Mouse (Mus musculus) stomach, embryonic 15.5 days (tissue): ENCODE measurements around the gene Cdhr4. TPM values are rescaled to one million over a fixed set of nuclear protein-coding genes. Genes with fewer than 3 reads are reported as not detected.

ENCODE experiments used
- ATAC-seq: fragments of 200-750 bp; cut with Nextera tagmentation; 2 replicates; pipeline ENCODE4 v1.8.0; 2017; ENCODE audit warnings: low read depth, moderate number of reproducible peaks, moderate TSS enrichment; ENCODE audit not compliant: insufficient read depth, low FRiP score
- H3K27ac ChIP-seq: fragments of 300-500 bp; sonication (generic); 2 replicates; pipeline ENCODE4 v1.5.1; 2015; ENCODE audit warnings: mild to moderate bottlenecking, inconsistent platforms
- H3K27me3 ChIP-seq: fragments of 300-500 bp; sonication (generic); replicated peaks from 2 replicates; pipeline ENCODE4 v1.6.1; 2015; ENCODE audit warnings: inconsistent platforms
- H3K36me3 ChIP-seq: fragments of 300-500 bp; sonication (generic); 2 replicates; pipeline ENCODE4 v1.6.1; 2015; ENCODE audit warnings: inconsistent platforms
- H3K4me1 ChIP-seq: fragments of 300-500 bp; sonication (generic); 2 replicates; pipeline ENCODE4 v1.6.1; 2015; ENCODE audit warnings: inconsistent platforms
- H3K4me2 ChIP-seq: fragments of 300-500 bp; sonication (generic); 2 replicates; pipeline ENCODE4 v1.6.1; 2015; ENCODE audit warnings: mild to moderate bottlenecking, inconsistent platforms
- H3K4me3 ChIP-seq: fragments of 300-500 bp; sonication (generic); replicated peaks from 2 replicates; pipeline ENCODE4 v1.5.1; 2015; ENCODE audit warnings: inconsistent platforms
- H3K9ac ChIP-seq: fragments of 300-500 bp; sonication (generic); 2 replicates; pipeline ENCODE4 v1.6.1; 2015; ENCODE audit warnings: inconsistent platforms
- H3K9me3 ChIP-seq: fragments of 300-500 bp; sonication (generic); 2 replicates; pipeline ENCODE4 v1.6.1; 2016; ENCODE audit warnings: inconsistent platforms
- WGBS: fragments of 180-500 bp; shearing (Covaris S2); methylation state at CpG from one replicate; pipeline ENCODE4 v1.1.7; 2015; 5-methylcytosine and 5-hydroxymethylcytosine counted together
- polyA plus RNA-seq: library from polyadenylated mRNA; unstranded; fragments of >200 nt; fragmentation: Nextera tagmentation; extraction: Ambion mirVana; gene quantifications from 2 replicates; pipeline ENCODE4 v1.2.1, GENCODE M21; 2015

Gene Cdhr4
- polyA plus RNA-seq, 1 experiment from 2014 or later, result 10.9 TPM

DNA sequence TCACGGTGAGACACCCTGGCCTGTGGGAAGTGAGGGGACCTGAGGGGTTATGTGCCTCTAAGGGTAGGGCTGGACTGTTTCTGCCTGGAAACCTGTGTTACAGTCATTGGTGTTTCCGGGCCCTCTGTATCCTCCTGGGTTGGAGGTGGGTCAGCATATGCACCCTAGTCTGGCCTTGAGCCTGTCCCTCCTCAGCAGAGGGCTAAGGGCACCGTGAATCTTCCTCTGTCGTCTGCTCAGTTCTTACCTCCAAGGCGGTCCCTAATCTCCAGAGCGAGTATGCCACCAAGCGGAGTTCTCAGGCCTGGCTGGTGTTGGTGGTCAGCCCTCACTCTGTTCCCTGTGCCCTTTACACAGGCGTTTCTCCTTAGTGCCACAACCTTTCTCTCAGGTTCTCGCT lies 29.4 kb upstream of the Cdhr4 start:
- ATAC-seq, result no peak
- Histone ChIP-seq H3K4me1 (no peaks in the 10 kb centered on the region), H3K4me3 (no peak overlapping the region), H3K9me3 (no peaks in the 10 kb centered on the region), H3K4me2 (no peak overlapping the region), H3K27me3 (no peaks in the 10 kb centered on the region), H3K27ac (no peak overlapping the region), H3K36me3 (peaks cover 15% of the 10 kb centered on the region; the same call in 1 of the 2 replicates), H3K9ac (no peak overlapping the region)
- WGBS, result 96% methylated on average over 9 of the region's 9 CpGs

DNA sequence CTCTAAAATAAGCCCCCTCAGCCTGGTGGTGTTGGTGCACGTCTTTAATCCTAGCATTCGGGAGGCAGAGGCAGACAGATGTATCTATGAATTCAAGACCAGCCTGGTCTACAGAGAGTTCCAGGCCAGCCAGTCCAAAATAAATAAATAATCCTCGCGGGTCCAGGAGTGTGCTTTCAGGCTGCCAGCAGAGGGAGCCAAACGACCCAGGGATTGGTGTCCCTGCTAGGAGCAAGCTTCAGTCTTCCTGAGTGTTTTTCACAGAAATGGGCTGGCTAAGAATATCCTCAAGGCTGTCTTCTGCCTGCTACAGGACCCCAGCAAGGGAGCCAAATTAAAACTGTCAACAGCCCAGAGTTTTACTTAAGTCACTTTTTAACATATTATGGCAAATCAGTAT lies 28.6 kb upstream of the Cdhr4 start:
- H3K36me3 ChIP-seq, result peaks cover 15% of the 10 kb centered on the region; the same call in 1 of the 2 replicates
- no peak overlapping the region for H3K27ac ChIP-seq
- H3K9me3 ChIP-seq, result no peaks in the 10 kb centered on the region
- peak; percentile 71; the same call in 1 of the 2 replicates for ATAC-seq
- H3K4me2 ChIP-seq, result no peak overlapping the region
- no peak overlapping the region for H3K4me3 ChIP-seq
- 17% methylated on average over 5 of the region's 5 CpGs for WGBS
- no peaks in the 10 kb centered on the region for H3K4me1 ChIP-seq
- no peaks in the 10 kb centered on the region for H3K27me3 ChIP-seq
- no peak overlapping the region for H3K9ac ChIP-seq

DNA sequence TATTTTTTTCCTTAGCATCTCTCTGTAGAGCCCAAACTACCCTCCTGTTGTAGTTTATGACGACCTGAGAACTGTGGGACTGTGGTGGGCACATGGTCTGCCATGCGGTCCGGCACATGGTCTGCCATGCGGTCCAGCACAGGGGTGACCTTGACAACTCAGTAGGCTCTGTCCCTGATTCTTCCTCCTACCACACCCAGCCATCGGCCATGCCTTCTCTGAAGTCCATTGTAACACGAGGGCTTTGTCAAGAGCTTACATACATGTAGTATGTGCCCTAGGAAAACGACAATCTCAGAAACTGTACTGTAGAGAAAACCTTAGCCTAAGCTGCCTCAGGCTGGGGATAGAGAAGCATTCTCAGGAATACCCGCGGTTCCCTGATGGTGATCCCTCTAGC lies 27.6 kb upstream of the Cdhr4 start:
- Histone ChIP-seq H3K4me2 (no peak overlapping the region), H3K9me3 (no peaks in the 10 kb centered on the region), H3K27me3 (no peaks in the 10 kb centered on the region), H3K4me3 (no peak overlapping the region), H3K4me1 (no peaks in the 10 kb centered on the region), H3K36me3 (peaks cover 5% of the 10 kb centered on the region; the same call in 1 of the 2 replicates), H3K27ac (no peak overlapping the region), H3K9ac (no peak overlapping the region)
- ATAC-seq, result no peak
- 89% methylated on average over 9 of the region's 9 CpGs for WGBS

DNA sequence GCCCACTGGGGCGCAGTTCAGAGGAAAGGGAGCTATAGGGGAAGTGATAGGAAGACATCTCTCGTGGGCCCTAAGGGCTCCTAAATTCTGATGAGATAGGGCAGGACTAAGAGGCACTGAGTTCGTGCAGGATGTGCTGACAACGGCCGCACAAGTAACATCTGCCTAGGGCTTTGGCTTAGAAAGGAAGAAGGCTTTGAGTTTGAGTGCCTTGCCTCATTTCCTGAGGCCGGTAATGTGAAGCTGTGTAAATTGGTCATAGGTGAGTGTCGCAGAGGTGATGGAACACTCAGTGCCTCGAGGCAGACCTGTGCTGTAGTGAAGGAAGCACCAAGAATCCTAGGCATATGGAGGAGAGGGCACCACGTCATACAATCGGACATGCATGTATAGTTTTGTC lies 25.6 kb upstream of the Cdhr4 start:
- Histone ChIP-seq H3K27me3 (no peaks in the 10 kb centered on the region), H3K4me1 (no peaks in the 10 kb centered on the region), H3K9me3 (no peaks in the 10 kb centered on the region), H3K4me2 (no peak overlapping the region), H3K36me3 (peaks cover 12% of the 10 kb centered on the region; the same call in 1 of the 2 replicates), H3K4me3 (no peak overlapping the region), H3K27ac (no peak overlapping the region), H3K9ac (no peak overlapping the region)
- ATAC-seq, result no peak
- WGBS, result 81% methylated on average over 10 of the region's 10 CpGs

DNA sequence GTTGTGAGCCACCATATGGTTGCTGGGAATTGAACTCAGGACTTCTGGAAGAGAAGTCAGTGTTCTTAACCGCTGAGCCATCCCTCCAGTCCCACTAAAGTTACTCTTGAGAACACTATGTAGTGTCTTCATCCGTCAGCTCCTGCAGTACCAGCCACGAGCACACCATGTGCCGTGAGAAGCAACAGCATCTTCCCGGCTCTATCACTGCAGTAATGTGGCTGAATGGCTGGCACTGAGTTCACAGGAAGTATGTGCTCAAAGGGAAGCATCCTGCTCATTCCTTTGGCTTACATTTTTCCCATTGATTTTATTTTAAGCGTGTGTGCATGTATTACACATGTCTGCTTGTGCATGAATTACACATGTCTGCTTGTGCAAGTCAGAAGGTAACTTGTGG lies 24.9 kb upstream of the Cdhr4 start:
- no peaks in the 10 kb centered on the region for H3K27me3 ChIP-seq
- no peaks in the 10 kb centered on the region for H3K9me3 ChIP-seq
- H3K4me3 ChIP-seq, result no peak overlapping the region
- H3K36me3 ChIP-seq, result peaks cover 12% of the 10 kb centered on the region; the same call in 1 of the 2 replicates
- no peak overlapping the region for H3K27ac ChIP-seq
- 80% methylated on average over 6 of the region's 6 CpGs for WGBS
- H3K4me1 ChIP-seq, result no peaks in the 10 kb centered on the region
- ATAC-seq, result no peak
- no peak overlapping the region for H3K9ac ChIP-seq
- H3K4me2 ChIP-seq, result no peak overlapping the region

DNA sequence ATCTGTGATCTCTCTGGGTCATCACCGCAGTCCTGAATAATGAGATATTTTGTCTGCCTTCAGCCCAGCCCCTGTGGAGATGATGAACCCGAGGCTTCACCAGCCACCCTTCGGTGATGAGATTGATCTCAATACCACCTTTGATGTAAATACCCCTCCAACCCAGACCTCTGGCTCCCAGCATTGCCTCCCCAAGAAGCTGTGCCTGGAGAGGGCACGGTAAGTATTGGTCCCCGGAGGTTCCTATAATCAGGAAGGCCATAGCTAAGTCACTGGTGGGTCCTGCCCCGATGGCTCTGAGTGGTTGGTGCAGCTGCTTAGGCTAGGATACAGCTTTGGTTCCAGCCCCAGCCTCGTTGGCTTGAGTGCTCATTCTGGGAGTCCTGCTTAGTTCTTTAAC lies 23.8 kb upstream of the Cdhr4 start:
- ATAC-seq, result no peak
- no peak overlapping the region for H3K9ac ChIP-seq
- no peak overlapping the region for H3K4me2 ChIP-seq
- WGBS, result 85% methylated on average over 7 of the region's 7 CpGs
- no peak overlapping the region for H3K27ac ChIP-seq
- H3K36me3 ChIP-seq, result peaks cover 12% of the 10 kb centered on the region; the same call in 1 of the 2 replicates
- H3K9me3 ChIP-seq, result no peaks in the 10 kb centered on the region
- H3K4me1 ChIP-seq, result no peaks in the 10 kb centered on the region
- no peak overlapping the region for H3K4me3 ChIP-seq
- no peaks in the 10 kb centered on the region for H3K27me3 ChIP-seq

DNA sequence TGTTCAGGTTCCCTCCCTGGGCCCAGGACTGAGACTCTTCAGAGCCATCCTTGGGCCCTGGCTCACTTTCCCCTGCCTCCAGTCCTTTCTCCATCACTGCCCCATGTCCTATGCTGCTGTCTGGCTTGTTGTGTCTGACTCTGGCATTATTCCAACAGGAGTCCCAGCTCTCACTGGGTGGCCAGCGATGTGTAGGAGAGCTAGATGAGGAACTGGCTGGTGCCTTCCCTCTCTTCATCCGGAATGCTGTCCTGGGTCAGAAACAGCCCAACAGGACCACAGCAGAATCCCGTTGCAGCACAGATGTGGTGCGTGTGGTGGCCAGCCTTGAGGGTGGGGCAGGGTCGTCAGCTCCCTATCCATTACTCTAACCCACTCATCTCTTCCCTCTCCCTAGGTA lies 22.0 kb upstream of the Cdhr4 start:
- Histone ChIP-seq H3K9me3 (no peaks in the 10 kb centered on the region), H3K4me3 (no peak overlapping the region), H3K4me2 (no peak overlapping the region), H3K36me3 (peaks cover 12% of the 10 kb centered on the region; the same call in 1 of the 2 replicates), H3K27me3 (no peaks in the 10 kb centered on the region), H3K27ac (no peak overlapping the region), H3K9ac (no peak overlapping the region), H3K4me1 (no peaks in the 10 kb centered on the region)
- ATAC-seq, result no peak
- WGBS, result 79% methylated on average over 5 of the region's 5 CpGs

DNA sequence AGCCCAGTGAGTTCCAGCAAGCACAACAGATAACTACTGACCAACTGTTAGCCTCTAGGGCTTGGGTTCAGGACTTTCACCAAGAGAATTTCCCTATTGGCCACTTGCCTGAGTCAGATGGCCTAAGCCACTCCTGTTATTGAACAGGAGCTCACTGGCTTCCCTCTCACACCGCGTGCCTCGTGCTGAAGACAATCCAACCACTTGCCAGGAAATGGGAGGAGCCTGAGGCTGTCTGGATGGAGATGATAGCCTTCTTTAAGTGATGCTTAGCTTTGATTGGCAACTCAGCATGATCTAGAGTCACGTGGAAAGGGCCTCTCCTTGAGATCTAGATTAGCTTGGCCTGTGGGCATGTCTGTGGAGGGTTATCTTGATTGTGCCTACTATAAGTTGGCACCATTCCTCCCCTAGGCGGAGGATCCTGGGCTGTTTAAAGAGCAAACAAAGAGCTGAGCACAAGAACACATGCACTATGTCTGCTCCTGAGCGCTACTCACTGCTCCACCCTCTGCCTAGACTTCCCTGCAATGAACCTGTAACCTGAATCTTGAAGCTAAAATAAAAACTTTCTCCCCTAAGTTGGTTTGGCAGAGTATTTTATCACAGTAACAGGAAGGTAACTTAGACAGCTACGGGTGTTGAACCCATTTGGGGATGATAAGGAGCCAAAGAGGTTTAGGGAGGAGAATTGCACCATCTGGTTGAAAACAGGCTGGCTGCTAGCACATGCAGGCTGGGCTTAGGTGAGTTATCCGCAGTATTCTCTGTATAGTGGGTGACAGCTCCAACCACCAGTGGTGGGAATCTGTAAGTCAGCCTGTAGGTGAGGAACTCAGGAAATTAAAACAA lies 20.4 kb upstream of the Cdhr4 start:
- Histone ChIP-seq H3K4me2 (no peak overlapping the region), H3K27me3 (no peaks in the 10 kb centered on the region), H3K4me3 (no peak overlapping the region), H3K9ac (no peak overlapping the region), H3K27ac (no peak overlapping the region), H3K36me3 (peaks cover 12% of the 10 kb centered on the region; the same call in 1 of the 2 replicates), H3K9me3 (no peaks in the 10 kb centered on the region), H3K4me1 (peaks cover 4% of the 10 kb centered on the region; the same call in 1 of the 2 replicates)
- WGBS, result 64% methylated on average over 8 of the region's 8 CpGs
- ATAC-seq, result peak; percentile 78

DNA sequence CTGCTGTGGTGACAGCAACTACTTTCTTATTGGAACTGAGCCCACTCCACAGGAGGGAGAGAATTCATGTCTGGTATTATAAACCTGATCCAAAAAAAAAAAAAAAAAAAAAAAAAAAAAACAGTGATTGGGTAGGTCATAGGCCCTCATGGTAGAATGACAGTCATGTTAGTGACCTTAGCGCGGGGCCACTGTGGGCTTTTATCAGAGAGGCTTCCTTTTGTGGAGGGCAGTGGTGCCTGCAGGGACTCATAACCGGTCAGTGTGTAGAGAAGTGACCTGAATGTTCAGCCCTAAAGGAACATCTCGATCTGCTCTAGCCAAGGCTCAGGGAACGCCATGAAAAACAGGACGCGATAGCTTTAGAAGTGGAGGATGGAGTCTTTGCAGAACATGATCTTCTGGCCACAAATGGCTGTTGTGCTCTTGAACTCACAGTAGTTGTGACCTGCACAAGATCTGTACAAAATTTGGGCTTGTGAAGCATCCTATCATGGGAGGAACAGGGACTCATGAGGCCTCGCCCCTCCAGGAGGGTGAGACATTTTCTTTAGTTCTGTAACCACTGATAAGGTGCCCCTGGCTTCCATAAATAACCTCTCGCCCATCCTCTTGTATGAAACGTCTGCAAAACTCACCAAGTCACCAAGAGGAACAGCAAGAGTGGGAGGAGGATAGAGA lies 17.7 kb upstream of the Cdhr4 start:
- peaks cover 4% of the 10 kb centered on the region; the same call in 1 of the 2 replicates for H3K4me1 ChIP-seq
- H3K9ac ChIP-seq, result no peak overlapping the region
- peak overlapping the region; percentile 73; the same call in 1 of the 2 replicates for H3K27ac ChIP-seq
- no peaks in the 10 kb centered on the region for H3K9me3 ChIP-seq
- H3K4me2 ChIP-seq, result no peak overlapping the region
- 72% methylated on average over 10 of the region's 10 CpGs for WGBS
- no peaks in the 10 kb centered on the region for H3K27me3 ChIP-seq
- peaks cover 9% of the 10 kb centered on the region; the same call in 1 of the 2 replicates for H3K36me3 ChIP-seq
- ATAC-seq, result peak; percentile 67; the same call in 1 of the 2 replicates
- H3K4me3 ChIP-seq, result no peak overlapping the region

DNA sequence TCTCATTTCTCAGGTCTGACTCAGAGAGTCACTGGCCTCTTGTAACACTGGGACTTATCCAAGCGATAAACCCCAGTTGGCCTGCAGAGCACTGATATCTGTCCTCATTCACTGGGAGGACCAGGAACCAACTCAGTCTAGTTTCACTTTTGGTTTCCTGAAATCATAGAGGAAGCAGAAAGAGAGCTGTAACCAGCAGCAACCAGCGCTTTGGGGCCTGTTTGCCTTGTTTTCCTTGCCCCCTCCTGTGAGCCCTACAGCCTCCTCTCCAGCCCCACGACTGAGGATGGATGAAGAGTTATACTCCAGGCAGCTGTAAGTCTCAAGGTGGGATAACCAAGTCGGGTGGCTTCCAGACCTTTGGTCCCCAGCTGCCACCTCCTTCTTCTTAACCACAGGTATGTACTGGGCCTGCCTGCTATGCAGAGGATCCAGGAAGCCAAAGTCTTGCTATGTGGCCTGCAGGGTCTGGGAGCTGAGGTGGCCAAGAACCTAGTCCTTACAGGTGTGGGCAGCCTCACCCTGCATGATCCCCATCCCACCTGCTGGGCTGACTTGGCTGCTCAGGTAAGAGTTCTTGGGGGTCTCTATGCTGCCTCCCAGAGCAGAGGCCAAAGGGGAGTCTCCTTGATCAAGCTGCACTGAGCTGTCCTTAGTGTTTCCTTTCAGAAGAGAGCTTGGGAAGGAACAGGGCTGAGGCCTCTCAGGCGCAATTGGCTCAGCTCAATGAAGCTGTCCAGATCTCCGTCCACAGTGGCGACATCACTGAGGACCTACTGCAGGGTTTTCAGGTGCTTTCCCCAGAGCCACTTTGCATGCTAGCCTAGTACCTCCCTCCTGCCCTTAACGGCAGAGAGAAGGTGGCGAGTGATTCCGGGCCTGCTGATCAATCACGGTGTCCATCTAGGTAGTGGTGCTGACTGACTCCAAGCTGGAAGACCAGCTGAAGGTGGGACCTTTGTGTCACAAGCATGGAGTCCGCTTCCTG lies 16.6 kb upstream of the Cdhr4 start, which contains the start of gene Uba7:
Gene Uba7 (plus strand): TSS at position 107 of the 988 bp plus-strand sequence.
- Histone ChIP-seq H3K27me3 (no peaks in the 10 kb centered on the region), H3K4me1 (peaks cover 7% of the 10 kb centered on the region), H3K36me3 (peaks cover 3% of the 10 kb centered on the region; the same call in 1 of the 2 replicates), H3K4me3 (peak within 1 kb of the TSS; percentile 27), H3K9me3 (no peaks in the 10 kb centered on the region), H3K27ac (peak within 1 kb of the TSS; percentile 73), H3K4me2 (peak within 1 kb of the TSS; percentile 45), H3K9ac (no peak within 1 kb of the TSS)
- peak; percentile 85 for ATAC-seq
- WGBS, result 54% methylated on average over 12 of the region's 12 CpGs

DNA sequence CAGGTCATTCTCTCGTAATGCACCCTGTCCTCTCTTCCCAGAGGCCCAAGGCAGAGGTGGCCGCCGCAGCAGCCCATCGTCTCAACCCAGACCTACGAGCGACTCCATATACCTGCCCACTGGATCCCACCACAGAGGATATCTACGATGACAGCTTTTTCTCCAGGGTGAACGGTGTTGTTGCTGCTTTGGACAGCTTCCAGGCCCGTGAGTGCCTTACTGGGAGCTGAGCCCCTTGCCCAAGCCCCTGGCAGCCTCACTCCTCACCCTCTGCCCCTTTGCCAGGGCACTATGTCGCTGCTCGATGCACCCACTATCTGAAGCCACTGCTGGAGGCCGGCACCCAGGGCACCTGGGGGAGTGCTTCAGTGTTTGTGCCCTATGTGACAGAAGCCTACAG lies 13.5 kb upstream of the Cdhr4 start:
- no peaks in the 10 kb centered on the region for H3K27me3 ChIP-seq
- H3K4me3 ChIP-seq, result no peak overlapping the region
- no peak overlapping the region for H3K9ac ChIP-seq
- WGBS, result 87% methylated on average over 12 of the region's 12 CpGs
- ATAC-seq, result no peak
- no peaks in the 10 kb centered on the region for H3K36me3 ChIP-seq
- peaks cover 31% of the 10 kb centered on the region for H3K4me1 ChIP-seq
- no peak overlapping the region for H3K4me2 ChIP-seq
- no peaks in the 10 kb centered on the region for H3K9me3 ChIP-seq
- H3K27ac ChIP-seq, result no peak overlapping the region
